Mouse (Mus musculus): ENCODE measurements around the gene Trappc3l. TPM values are rescaled to one million over a fixed set of nuclear protein-coding genes. Genes with fewer than 3 reads are reported as not detected.

The Trappc3l gene
- total and polyA plus RNA-seq, 3 experiments = not detected

GRCm38 (mm10) chr10:34086514-34086913 lies 49.1 kb downstream of the Trappc3l start:
- Histone ChIP-seq H3K4me3 (replicated peaks in 1 of 3; ENCODE audit: low read depth in 2 of 3, low read length in 2 of 3, poor library complexity in 1 of 3) (no peak overlapping the region), H3K4me1 (ENCODE audit: control insufficient read depth in 1 of 2, insufficient read depth in 2 of 2) (peaks cover 0 to 8% of the 10 kb centered on the region in 2 experiments; a peak in 2 of 4 replicates), H3K4me2 (ENCODE audit: insufficient read depth, low read depth, poor library complexity, severe bottlenecking) (no peak overlapping the region), H3K79me2 (replicated peaks; ENCODE audit: control insufficient read depth, extremely low read depth, insufficient read depth, poor library complexity, severe bottlenecking) (no peaks in the 10 kb centered on the region), H3K36me3 (replicated peaks in 1 of 2; ENCODE audit: control insufficient read depth in 1 of 2, insufficient read depth in 1 of 2, low read length in 1 of 2) (no peaks in the 10 kb centered on the region), H3K27ac (ENCODE audit: insufficient read depth, low read depth) (no peak overlapping the region), H3K9ac (ENCODE audit: insufficient read depth, low read depth) (no peak overlapping the region), H3K9me3 (replicated peaks; ENCODE audit: low read length) (no peaks in the 10 kb centered on the region), H3K27me3 (replicated peaks) (peaks cover 2% of the 10 kb centered on the region)
- in situ Hi-C loops (cut with MboI; ENCODE audit: low pct_ligation_motif_present, low pct_unique_long_range_greater_than_20kb, low sequenced_read_pairs) = no loop called here
- dilution Hi-C loops (cut with MboI; ENCODE audit: extremely low pct_ligation_motif_present, extremely low pct_unique_long_range_greater_than_20kb, low sequenced_read_pairs) = no loop called here
- TF ChIP-seq MYC (IDR thresholded peaks at IDR 0.05; ENCODE audit: low read depth, low read length) (no peak), ELF1 (IDR thresholded peaks at IDR 0.05; ENCODE audit: low read depth, low read length) (no peak), GABPA (IDR thresholded peaks at IDR 0.05; ENCODE audit: insufficient replicate concordance, low read depth, low read length) (no peak), RCOR1 (conservative IDR thresholded peaks at IDR 0.05; ENCODE audit: low read depth, low read length) (no peak), RAD21 (IDR thresholded peaks at IDR 0.05; ENCODE audit: low read depth, low read length) (no peak), JUN (IDR thresholded peaks at IDR 0.05; ENCODE audit: insufficient read depth, low read depth, low read length) (no peak), ZC3H11A (IDR thresholded peaks at IDR 0.05; ENCODE audit: low read depth, low read length) (no peak), HCFC1 (IDR thresholded peaks at IDR 0.05; ENCODE audit: low read depth, low read length) (no peak), ZKSCAN1 (IDR thresholded peaks at IDR 0.05; ENCODE audit: borderline replicate concordance, low read depth, low read length) (no peak), NRF1 (IDR thresholded peaks at IDR 0.05; ENCODE audit: low read depth, low read length) (no peak), CTCF (conservative IDR thresholded peaks at IDR 0.05 in 1 of 2, IDR thresholded peaks at IDR 0.05 in 1 of 2; ENCODE audit: low read depth in 2 of 2, low read length in 2 of 2) (no peak), PAX5 (IDR thresholded peaks at IDR 0.05; ENCODE audit: low read length) (no peak), MAZ (IDR thresholded peaks at IDR 0.05; ENCODE audit: low read depth, low read length) (no peak), KAT2A (IDR thresholded peaks at IDR 0.05; ENCODE audit: insufficient replicate concordance, low read length) (no peak), ETS1 (conservative IDR thresholded peaks at IDR 0.05; ENCODE audit: low read depth, low read length) (no peak), IRF4 (IDR thresholded peaks at IDR 0.05; ENCODE audit: low read depth, low read length) (no peak), UBTF (IDR thresholded peaks at IDR 0.05; ENCODE audit: low read depth, low read length) (no peak)
- DNase-seq (ENCODE audit: extremely low read depth) = no peak

DNA sequence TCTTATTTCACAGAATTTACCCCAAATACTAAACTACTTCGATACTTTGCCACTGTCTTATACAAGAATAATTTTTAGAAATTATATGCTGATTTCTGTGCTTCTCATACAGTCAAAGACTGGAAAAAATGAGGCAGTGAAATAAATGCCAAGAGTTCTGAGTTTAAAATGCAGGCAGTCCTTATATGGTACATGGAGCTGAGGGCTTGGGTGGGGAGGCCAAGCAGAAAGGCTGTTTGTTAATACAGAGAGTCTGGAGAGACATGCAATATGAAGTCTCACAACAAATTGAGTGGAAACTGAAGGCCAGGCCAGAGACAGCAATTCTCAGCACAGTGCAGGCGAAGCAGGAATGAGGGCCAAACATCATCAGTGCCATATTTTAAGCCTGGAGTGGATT lies 51.1 kb downstream of the Trappc3l start:
- dilution Hi-C loops (cut with MboI; ENCODE audit: extremely low pct_ligation_motif_present, extremely low pct_unique_long_range_greater_than_20kb, low sequenced_read_pairs) (no loop called here), in situ Hi-C loops (cut with MboI; ENCODE audit: low pct_ligation_motif_present, low pct_unique_long_range_greater_than_20kb, low sequenced_read_pairs) (no loop called here)
- TF ChIP-seq CTCF (conservative IDR thresholded peaks at IDR 0.05 in 1 of 2, IDR thresholded peaks at IDR 0.05 in 1 of 2; ENCODE audit: low read depth in 2 of 2, low read length in 2 of 2) (no peak), ZKSCAN1 (IDR thresholded peaks at IDR 0.05; ENCODE audit: borderline replicate concordance, low read depth, low read length) (no peak), CHD1 (IDR thresholded peaks at IDR 0.05; ENCODE audit: low read depth, low read length) (no peak), MEF2A (IDR thresholded peaks at IDR 0.05; ENCODE audit: borderline replicate concordance, low read depth, low read length) (no peak), POLR2AphosphoS2 (IDR thresholded peaks at IDR 0.05; ENCODE audit: low read depth, low read length) (no peak), E2F4 (IDR thresholded peaks at IDR 0.05; ENCODE audit: insufficient replicate concordance, low read depth, low read length) (no peak), JUND (conservative IDR thresholded peaks at IDR 0.05; ENCODE audit: low read depth, low read length) (no peak), EP300 (IDR thresholded peaks at IDR 0.05; ENCODE audit: low read length) (no peak), ELF1 (IDR thresholded peaks at IDR 0.05; ENCODE audit: low read depth, low read length) (no peak), RAD21 (IDR thresholded peaks at IDR 0.05; ENCODE audit: low read depth, low read length) (no peak), ZNF384 (IDR thresholded peaks at IDR 0.05; ENCODE audit: low read depth, low read length) (no peak), MAX (IDR thresholded peaks at IDR 0.05; ENCODE audit: low read length) (no peak), MYC (IDR thresholded peaks at IDR 0.05; ENCODE audit: low read depth, low read length) (no peak), USF1 (IDR thresholded peaks at IDR 0.05; ENCODE audit: low read depth, low read length) (no peak), ZC3H11A (IDR thresholded peaks at IDR 0.05; ENCODE audit: low read depth, low read length) (no peak), RCOR1 (conservative IDR thresholded peaks at IDR 0.05; ENCODE audit: low read depth, low read length) (no peak), ETS1 (conservative IDR thresholded peaks at IDR 0.05; ENCODE audit: low read depth, low read length) (no peak), NRF1 (IDR thresholded peaks at IDR 0.05; ENCODE audit: low read depth, low read length) (no peak), BHLHE40 (IDR thresholded peaks at IDR 0.05; ENCODE audit: low read depth, low read length) (no peak)
- Histone ChIP-seq H3K4me2 (ENCODE audit: insufficient read depth, low read depth, poor library complexity, severe bottlenecking) (no peak overlapping the region), H3K9ac (ENCODE audit: insufficient read depth, low read depth) (no peak overlapping the region), H3K79me2 (replicated peaks; ENCODE audit: control insufficient read depth, extremely low read depth, insufficient read depth, poor library complexity, severe bottlenecking) (no peaks in the 10 kb centered on the region), H3K27ac (ENCODE audit: insufficient read depth, low read depth) (no peak overlapping the region), H3K4me3 (replicated peaks in 1 of 3; ENCODE audit: low read depth in 2 of 3, low read length in 2 of 3, poor library complexity in 1 of 3) (no peak overlapping the region), H3K9me3 (replicated peaks; ENCODE audit: low read length) (no peaks in the 10 kb centered on the region), H3K4me1 (ENCODE audit: control insufficient read depth in 1 of 2, insufficient read depth in 2 of 2) (peaks cover 0 to 8% of the 10 kb centered on the region in 2 experiments; a peak in 2 of 4 replicates), H3K36me3 (replicated peaks in 1 of 2; ENCODE audit: control insufficient read depth in 1 of 2, insufficient read depth in 1 of 2, low read length in 1 of 2) (no peaks in the 10 kb centered on the region), H3K27me3 (replicated peaks) (peaks cover 9% of the 10 kb centered on the region)
- no peak for DNase-seq (ENCODE audit: extremely low read depth)

All from CH12.LX (cell line).